Comparison of ENCODE assay signal across 29 mouse cellular contexts in the genomic region with DNA sequence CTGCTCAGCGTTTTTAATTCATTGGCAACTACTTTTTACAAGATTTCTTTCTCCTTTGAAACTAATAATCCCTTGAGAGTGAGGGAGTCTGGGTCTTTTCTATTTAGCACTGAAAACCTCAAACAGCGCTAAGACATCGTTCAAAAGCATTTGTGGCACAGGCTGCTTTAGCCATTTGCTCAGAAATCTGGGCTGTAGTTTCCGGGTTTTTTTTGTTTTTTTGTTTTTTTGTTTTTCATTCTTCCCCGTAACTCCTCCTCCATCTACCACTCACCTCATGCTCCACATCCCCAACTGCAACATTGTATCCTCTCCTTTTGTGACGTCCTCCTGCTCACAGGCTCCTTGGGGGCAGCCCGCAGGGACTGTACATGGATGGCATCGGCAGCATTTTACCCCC. TPM values are rescaled to one million over a fixed set of nuclear protein-coding genes. Genes with fewer than 3 reads are reported as not detected.
DNase-seq lines count a peak whose midpoint lies in the region; ATAC-seq lines count a peak whose summit lies in the region.
"Had no signal": no experiment of that assay in that cellular context is flagged by ENCODE, and none has a peak within 500 bp of the region (broad histone marks: within the 10 kb centered on the region; RNA-seq: fewer than 3 reads in every experiment).

No protein-coding gene starts in this region.

- no peak for ATAC-seq in limb, embryonic 12.5 days (ENCODE audit: insufficient number of reproducible peaks, insufficient read depth, low FRiP score, low TSS enrichment, low read depth)
- peak; percentile 11 for ATAC-seq in activated CD4-positive, CD25-positive, alpha-beta regulatory T cell, adult 4 months
- ATAC-seq: forebrain, postnatal 0 days; hindbrain, embryonic 16.5 days; intestine, embryonic 16.5 days; Patski had no signal

- H3K4me2 ChIP-seq in limb, embryonic 12.5 days: no peak overlapping the region
- H3K4me2 ChIP-seq: forebrain, embryonic 12.5 days; heart, embryonic 13.5 days; limb, embryonic 15.5 days; lung, embryonic 14.5 days; stomach, embryonic 15.5 days had no signal

- no peak overlapping the region for H3K4me3 ChIP-seq in limb, embryonic 12.5 days (replicated peaks)
- H3K4me3 ChIP-seq in limb, embryonic 10.5 days: no peak overlapping the region
- H3K4me3 ChIP-seq: erythroblast, embryonic 14.5 days; forebrain, embryonic 12.5 days; heart, embryonic 13.5 days; limb, embryonic 15.5 days; stomach, embryonic 15.5 days had no signal

- 0 out of 2 replicates have a peak overlapping the region, but pooled peaks have one; percentile 17 for H3K27ac ChIP-seq in limb, embryonic 12.5 days
- H3K27ac ChIP-seq in limb, embryonic 10.5 days: no peak overlapping the region
- H3K27ac ChIP-seq: forebrain, embryonic 12.5 days; heart, embryonic 13.5 days; limb, embryonic 15.5 days; liver, embryonic 14.5 days; stomach, embryonic 15.5 days had no signal

- no peaks in the 10 kb centered on the region for H3K36me3 ChIP-seq in limb, embryonic 12.5 days
- no peaks in the 10 kb centered on the region for H3K36me3 ChIP-seq in limb, embryonic 10.5 days
- H3K36me3 ChIP-seq: forebrain, embryonic 12.5 days; G1E; heart, embryonic 13.5 days; limb, embryonic 15.5 days; stomach, embryonic 15.5 days had no signal

- H3K9ac ChIP-seq in limb, embryonic 12.5 days (replicated peaks): no peak overlapping the region
- H3K9ac ChIP-seq: forebrain, embryonic 12.5 days; forebrain, postnatal 0 days; heart, embryonic 13.5 days; limb, embryonic 15.5 days; liver, embryonic 14.5 days; lung, embryonic 14.5 days; stomach, embryonic 15.5 days had no signal

- 73% methylated on average over 8 of the region's 8 CpGs for WGBS in limb, embryonic 12.5 days
- WGBS in limb, embryonic 10.5 days: 84% methylated on average over 8 of the region's 8 CpGs

- H3K27me3 ChIP-seq in limb, embryonic 12.5 days: no peaks in the 10 kb centered on the region
- H3K27me3 ChIP-seq in limb, embryonic 10.5 days (ENCODE audit: low read depth, poor library complexity, severe bottlenecking): no peaks in the 10 kb centered on the region
- H3K27me3 ChIP-seq: forebrain, embryonic 12.5 days; heart, embryonic 13.5 days; limb, embryonic 15.5 days; Patski; stomach, embryonic 15.5 days had no signal

- H3K9me3 ChIP-seq in limb, embryonic 12.5 days: no peaks in the 10 kb centered on the region
- no peaks in the 10 kb centered on the region for H3K9me3 ChIP-seq in limb, embryonic 10.5 days (replicated peaks)
- H3K9me3 ChIP-seq: forebrain, embryonic 12.5 days; G1E; heart, embryonic 13.5 days; limb, embryonic 15.5 days; stomach, embryonic 15.5 days had no signal

- no peak for DNase-seq in limb, embryonic 10.5 days (ENCODE audit: low spot score)
- peak; percentile 61 for DNase-seq in thymus, postnatal 0 days (ENCODE audit: low spot score)
- no peak for DNase-seq in thymus, postnatal 14 days
- DNase-seq in naive thymus-derived CD4-positive, alpha-beta T cell, adult 2 months (ENCODE audit: low read depth): peak; percentile 70
- no peak for DNase-seq in urinary bladder, postnatal 25 days (ENCODE audit: low spot score)
- no peak for DNase-seq in kidney, adult 18-20 months
- DNase-seq: adrenal gland, postnatal 25 days; cerebellum, adult 18-20 months; cerebellum, postnatal 10 days; forebrain, postnatal 0 days; gastrocnemius, postnatal 10 days; kidney, adult 9 months; kidney, postnatal 10 days; lung, embryonic 14.5 days; lung, postnatal 14 days; midbrain, embryonic 14.5 days; right cerebral cortex, postnatal 4 days had no signal

- peaks cover 6% of the 10 kb centered on the region for H3K4me1 ChIP-seq in limb, embryonic 12.5 days (replicated peaks)
- peaks cover under 1% of the 10 kb centered on the region; the same call in 1 of the 2 replicates for H3K4me1 ChIP-seq in limb, embryonic 10.5 days
- H3K4me1 ChIP-seq: forebrain, embryonic 12.5 days; stomach, embryonic 15.5 days had no signal

RNA-seq across cellular contexts. Expression of gene Lrrc8d, which starts 56.5 kb away (rescaled TPM):
- polyA plus RNA-seq in limb, embryonic 12.5 days (2016; fragmentation: Nextera tagmentation; extraction: Ambion mirVana): 22.9 and 23.1 TPM in 2 replicates
- 15.0 and 17.6 TPM in 2 replicates for polyA plus RNA-seq in limb, embryonic 10.5 days (2016; fragmentation: Nextera tagmentation; extraction: Ambion mirVana)
- 11.1 and 11.3 TPM in 2 replicates for polyA plus RNA-seq in thymus, postnatal 0 days (2015; fragmentation: Nextera tagmentation; extraction: Ambion mirVana)
- polyA plus RNA-seq in activated CD4-positive, CD25-positive, alpha-beta regulatory T cell, adult 4 months (2017; shearing (Covaris generic)): 10 to 100 TPM; 16.9 to 23.7 TPM
- polyA plus RNA-seq: G1E had no signal

Comparison
In these comparisons a context has a peak if more than half of its experiments do, and no peak if none do; other contexts are left out.
1. DNase-seq: peak in thymus, postnatal 0 days (single experiment) and naive thymus-derived CD4-positive, alpha-beta T cell, adult 2 months (single experiment); none in limb, embryonic 10.5 days (single experiment), thymus, postnatal 14 days (single experiment), urinary bladder, postnatal 25 days (single experiment) and kidney, adult 18-20 months (single experiment).